Mouse (Mus musculus) embryonic facial prominence, embryonic 13.5 days (tissue): ENCODE results near the gene Apoa4. TPM values are rescaled to one million over a fixed set of nuclear protein-coding genes. Genes with fewer than 3 reads are reported as not detected.

Experiments used
- polyA plus RNA-seq: library from polyadenylated mRNA; unstranded; fragments of >200 nt; fragmentation: Nextera tagmentation; extraction: Ambion mirVana; gene quantifications from 2 replicates; pipeline ENCODE4 v1.2.1, GENCODE M21; 2015

The Apoa4 gene
- polyA plus RNA-seq, 1 experiment from 2014 or later = not detected

Other genes starting within 250 kb of the Apoa4 start
- 180 and 206 TPM in 2 replicates for gene Pafah1b2, start 228.0 kb upstream of the Apoa4 start, polyA plus RNA-seq
- 7.4 and 9.3 TPM in 2 replicates for gene Sik3, start 227.9 kb upstream of the Apoa4 start, polyA plus RNA-seq
- gene Apoa1, start 12.1 kb upstream of the Apoa4 start, polyA plus RNA-seq = 1.3 and 69.1 TPM in 2 replicates
- gene Apoc3, start 5.1 kb upstream of the Apoa4 start, polyA plus RNA-seq = 0.92 TPM in 1 of 2 replicates, not detected in the other
- gene Apoa5, start 27.9 kb downstream of the Apoa4 start, polyA plus RNA-seq = not detected in 2 replicates
- 51.9 and 53.6 TPM in 2 replicates for gene Zpr1, start 32.4 kb downstream of the Apoa4 start, polyA plus RNA-seq
- gene Bud13, start 42.3 kb downstream of the Apoa4 start, polyA plus RNA-seq = 28.7 and 34.3 TPM in 2 replicates
- gene 4931429L15Rik, start 79.3 kb downstream of the Apoa4 start, polyA plus RNA-seq = not detected in 2 replicates